Mouse (Mus musculus): ENCODE data around the gene 4930415O20Rik. TPM values are rescaled to one million over a fixed set of nuclear protein-coding genes. Genes with fewer than 3 reads are reported as not detected.

Gene 4930415O20Rik
- polyA plus RNA-seq, 1 experiment from 2014 or later: not detected

DNA sequence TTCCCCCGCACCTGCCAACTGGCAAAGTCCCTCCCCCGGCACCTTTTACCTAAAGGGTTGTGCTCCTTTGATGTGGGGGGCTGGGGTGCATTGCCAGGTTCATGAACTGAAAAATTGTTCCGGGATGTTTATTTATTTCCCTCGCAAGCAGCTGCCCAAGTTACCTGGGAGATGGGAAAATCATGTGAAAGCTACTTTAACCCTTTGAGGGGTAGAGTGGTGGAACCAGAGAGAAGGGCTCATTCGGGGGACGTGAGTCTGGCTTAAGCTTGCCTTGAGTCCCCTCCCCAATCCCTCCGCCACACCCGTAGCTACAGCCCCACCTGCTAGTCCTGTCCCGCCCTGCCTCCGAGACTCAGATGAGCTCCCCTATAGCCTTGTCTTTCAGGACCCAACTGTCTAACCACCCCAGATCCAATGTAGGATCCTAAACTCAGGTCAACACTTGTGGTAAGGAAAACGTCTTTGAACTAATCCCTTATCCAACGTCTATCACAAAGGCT is 39.4 kb downstream of the 4930415O20Rik start:
- H3K4me3 ChIP-seq: peak overlapping the region; percentile 79
- H3K9me3 ChIP-seq: no peaks in the 10 kb centered on the region
- 2% methylated on average over 12 of the region's 12 CpGs for WGBS
- ATAC-seq (ENCODE audit: low FRiP score, low read depth): no peak
- H3K27me3 ChIP-seq: no peaks in the 10 kb centered on the region
- peak overlapping the region; percentile 90 for H3K9ac ChIP-seq
- H3K4me1 ChIP-seq: peaks cover 36% of the 10 kb centered on the region
- H3K27ac ChIP-seq: peak overlapping the region; percentile 93; the same call in 1 of the 2 replicates
- peak overlapping the region; percentile 87 for H3K4me2 ChIP-seq (replicated peaks)
- peaks cover 8% of the 10 kb centered on the region; the same call in 1 of the 2 replicates for H3K36me3 ChIP-seq

DNA sequence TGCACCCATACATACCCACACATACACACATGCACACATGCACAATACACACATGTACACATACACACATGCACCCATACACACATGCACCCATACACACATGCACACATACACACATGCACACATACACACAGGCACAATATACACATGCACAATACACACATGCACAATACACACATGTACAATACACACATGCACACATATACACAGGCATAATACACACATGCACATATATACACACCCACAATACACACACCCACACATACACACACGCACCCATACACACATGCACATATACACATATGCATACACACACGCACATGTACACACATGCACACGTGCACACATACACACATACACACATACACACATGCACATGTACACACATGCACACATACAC is 41.4 kb downstream of the 4930415O20Rik start:
- H3K4me3 ChIP-seq: no peak overlapping the region
- no peaks in the 10 kb centered on the region for H3K36me3 ChIP-seq
- H3K9me3 ChIP-seq: no peaks in the 10 kb centered on the region
- WGBS: 92% methylated on average over 3 of the region's 3 CpGs
- no peak overlapping the region for H3K4me2 ChIP-seq (replicated peaks)
- ATAC-seq (ENCODE audit: low FRiP score, low read depth): no peak
- peaks cover 46% of the 10 kb centered on the region for H3K4me1 ChIP-seq
- no peaks in the 10 kb centered on the region for H3K27me3 ChIP-seq
- H3K27ac ChIP-seq: no peak overlapping the region
- no peak overlapping the region for H3K9ac ChIP-seq

DNA sequence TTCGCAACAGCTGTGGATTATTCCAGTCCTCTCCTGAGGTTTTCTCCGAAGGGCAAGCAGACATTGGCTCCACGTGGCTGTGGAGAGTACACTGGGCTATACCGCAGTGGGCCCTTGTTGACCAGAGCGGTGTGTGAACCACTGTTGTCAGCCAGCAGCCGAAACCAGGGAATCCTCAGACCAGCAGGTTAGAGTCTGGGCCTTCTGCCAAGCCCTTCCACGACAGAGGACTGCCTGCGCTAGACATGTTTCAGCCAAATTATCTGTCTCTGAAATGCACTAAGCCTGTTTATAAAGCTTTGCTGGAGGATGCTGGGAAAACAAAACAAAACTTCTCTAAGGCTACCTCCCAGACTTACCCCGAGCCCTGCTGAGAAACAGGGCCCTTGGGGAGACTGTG is 43.7 kb downstream of the 4930415O20Rik start:
- WGBS: 32% methylated on average over 9 of the region's 9 CpGs
- no peak for ATAC-seq (ENCODE audit: low FRiP score, low read depth)
- H3K9me3 ChIP-seq: no peaks in the 10 kb centered on the region
- H3K4me1 ChIP-seq: peaks cover 33% of the 10 kb centered on the region
- no peak overlapping the region for H3K4me2 ChIP-seq (replicated peaks)
- no peak overlapping the region for H3K4me3 ChIP-seq
- no peaks in the 10 kb centered on the region for H3K36me3 ChIP-seq
- no peaks in the 10 kb centered on the region for H3K27me3 ChIP-seq
- peak overlapping the region; percentile 55; the same call in 1 of the 2 replicates for H3K27ac ChIP-seq
- peak overlapping the region; percentile 35; the same call in 1 of the 2 replicates for H3K9ac ChIP-seq

- H3K4me1 ChIP-seq: peaks cover 33% of the 10 kb centered on the region
- ATAC-seq (ENCODE audit: low FRiP score, low read depth): no peak
- H3K27me3 ChIP-seq: no peaks in the 10 kb centered on the region
- no peaks in the 10 kb centered on the region for H3K9me3 ChIP-seq
- peak overlapping the region; percentile 35; the same call in 1 of the 2 replicates for H3K9ac ChIP-seq
- no peaks in the 10 kb centered on the region for H3K36me3 ChIP-seq
- H3K4me3 ChIP-seq: no peak overlapping the region
- peak overlapping the region; percentile 55; the same call in 1 of the 2 replicates for H3K27ac ChIP-seq
- H3K4me2 ChIP-seq (replicated peaks): no peak overlapping the region
- 23% methylated on average over 6 of the region's 6 CpGs for WGBS
Observed at GRCm38 (mm10) chr15:98614971-98615370, 44.2 kb downstream of the 4930415O20Rik start.

DNA sequence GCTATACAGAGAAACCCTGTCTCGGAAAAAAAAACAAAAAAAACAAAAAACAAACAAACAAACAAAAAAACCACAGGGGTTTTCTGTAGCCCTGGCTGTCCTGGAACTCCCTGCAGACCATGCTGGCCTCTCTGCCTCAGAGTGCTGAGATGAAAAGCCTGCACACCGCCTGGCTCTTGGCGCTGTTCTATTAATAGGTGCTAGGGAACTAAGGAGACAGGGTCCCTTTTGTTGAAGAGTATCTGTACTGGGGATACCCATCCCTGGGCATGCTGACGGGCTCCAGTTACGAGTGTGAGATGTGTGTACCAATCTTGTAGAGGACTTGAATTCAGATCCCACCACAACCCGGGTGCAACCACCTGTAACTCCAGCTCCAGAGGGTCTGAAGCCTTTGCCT is 44.9 kb downstream of the 4930415O20Rik start:
- H3K36me3 ChIP-seq: no peaks in the 10 kb centered on the region
- H3K4me3 ChIP-seq: no peak overlapping the region
- H3K9ac ChIP-seq: no peak overlapping the region
- H3K4me2 ChIP-seq (replicated peaks): no peak overlapping the region
- H3K27me3 ChIP-seq: no peaks in the 10 kb centered on the region
- WGBS: 69% methylated on average over 6 of the region's 6 CpGs
- ATAC-seq (ENCODE audit: low FRiP score, low read depth): no peak
- H3K9me3 ChIP-seq: no peaks in the 10 kb centered on the region
- H3K4me1 ChIP-seq: peaks cover 33% of the 10 kb centered on the region
- H3K27ac ChIP-seq: no peak overlapping the region

DNA sequence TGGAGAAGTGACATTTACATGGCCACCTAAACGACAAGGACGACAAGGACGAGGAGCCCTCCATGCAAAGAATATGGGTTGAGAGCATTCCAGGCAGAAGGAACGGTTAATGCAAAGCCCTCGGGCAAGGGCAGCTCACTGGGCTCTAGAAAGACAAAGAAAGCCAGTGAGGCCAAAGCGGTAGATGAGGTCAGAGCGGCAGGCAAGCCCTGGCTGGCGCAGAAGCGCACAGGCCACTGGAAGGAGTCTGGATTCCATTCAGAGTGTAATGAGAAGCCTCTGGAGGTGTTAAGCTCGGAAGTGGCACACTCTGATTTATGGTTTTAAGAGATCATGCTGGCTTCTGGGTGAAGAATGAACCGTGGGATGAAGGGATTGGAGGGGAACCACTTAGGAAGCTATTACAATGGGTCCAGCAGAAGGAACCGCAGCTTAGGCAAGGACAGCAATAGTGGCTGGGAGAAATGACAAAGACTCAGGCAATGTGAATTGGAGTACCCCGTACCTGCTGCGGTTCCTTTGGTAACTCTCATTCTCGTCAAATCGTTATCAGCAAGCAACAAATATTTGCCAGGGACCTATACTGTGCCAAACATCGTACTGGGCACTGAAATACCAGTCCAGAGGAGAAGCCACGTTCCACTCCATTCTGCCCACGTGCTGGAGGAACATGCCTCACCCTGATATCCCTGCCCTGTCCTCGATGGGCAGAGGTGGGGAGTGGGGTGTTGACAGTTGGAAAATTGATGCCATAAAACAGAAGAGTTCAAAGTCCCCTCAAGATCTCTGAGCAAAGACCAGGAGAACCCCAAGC is 45.8 kb downstream of the 4930415O20Rik start:
- Histone ChIP-seq H3K4me2 (replicated peaks) (peak overlapping the region; percentile 52), H3K4me3 (peak overlapping the region; percentile 21; the same call in 1 of the 2 replicates), H3K27me3 (no peaks in the 10 kb centered on the region), H3K9me3 (no peaks in the 10 kb centered on the region), H3K9ac (peak overlapping the region; percentile 31; the same call in 1 of the 2 replicates), H3K4me1 (peaks cover 33% of the 10 kb centered on the region), H3K36me3 (no peaks in the 10 kb centered on the region), H3K27ac (no peak overlapping the region)
- 0 out of 2 replicates have a peak, but pooled peaks have one; percentile 27 for ATAC-seq (ENCODE audit: low FRiP score, low read depth)
- WGBS: 21% methylated on average over 20 of the region's 20 CpGs

- H3K27me3 ChIP-seq: peaks cover under 1% of the 10 kb centered on the region; the same call in 1 of the 2 replicates
- ATAC-seq (ENCODE audit: low FRiP score, low read depth): peak; percentile 49
- peaks cover 34% of the 10 kb centered on the region for H3K4me1 ChIP-seq
- no peaks in the 10 kb centered on the region for H3K9me3 ChIP-seq
- no peaks in the 10 kb centered on the region for H3K36me3 ChIP-seq
- no peak overlapping the region for H3K27ac ChIP-seq
- peak overlapping the region; percentile 21; the same call in 1 of the 2 replicates for H3K4me3 ChIP-seq
- 0 out of 2 replicates have a peak overlapping the region, but pooled peaks have one; percentile 19 for H3K9ac ChIP-seq
- WGBS: under 1% methylated on average over 12 of the region's 12 CpGs
- H3K4me2 ChIP-seq (replicated peaks): peak overlapping the region; percentile 52
Observed at GRCm38 (mm10) chr15:98617176-98617537, 46.4 kb downstream of the 4930415O20Rik start.

DNA sequence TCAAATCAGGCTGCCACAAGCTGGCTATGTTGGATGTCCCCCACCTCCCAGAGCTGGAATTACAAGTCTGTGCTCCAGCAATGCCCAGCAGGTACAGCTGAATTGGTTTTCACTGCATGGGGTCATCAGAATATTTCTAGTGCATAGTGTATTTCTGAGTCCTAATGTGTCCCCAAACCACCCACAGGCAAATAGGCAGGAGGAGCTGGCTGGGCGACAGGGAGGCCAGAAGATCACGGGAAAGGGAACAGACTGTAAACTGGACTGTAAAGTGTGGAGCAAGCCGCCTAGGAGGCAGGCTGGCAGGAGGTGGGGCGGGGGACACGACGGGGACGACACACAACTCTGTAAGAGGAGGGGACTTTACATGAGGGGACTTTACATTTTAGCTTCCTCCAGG is 51.4 kb downstream of the 4930415O20Rik start:
- Histone ChIP-seq H3K9ac (no peak overlapping the region), H3K36me3 (no peaks in the 10 kb centered on the region), H3K4me3 (no peak overlapping the region), H3K27me3 (peaks cover 8% of the 10 kb centered on the region; the same call in 1 of the 2 replicates), H3K9me3 (no peaks in the 10 kb centered on the region), H3K4me1 (peaks cover 4% of the 10 kb centered on the region; the same call in 1 of the 2 replicates), H3K4me2 (replicated peaks) (no peak overlapping the region), H3K27ac (no peak overlapping the region)
- ATAC-seq (ENCODE audit: low FRiP score, low read depth): no peak
- WGBS: 9% methylated on average over 7 of the region's 7 CpGs

- peaks cover 8% of the 10 kb centered on the region; the same call in 1 of the 2 replicates for H3K27me3 ChIP-seq
- no peak overlapping the region for H3K4me2 ChIP-seq (replicated peaks)
- ATAC-seq (ENCODE audit: low FRiP score, low read depth): no peak
- no peak overlapping the region for H3K4me3 ChIP-seq
- H3K9ac ChIP-seq: no peak overlapping the region
- H3K4me1 ChIP-seq: peaks cover 4% of the 10 kb centered on the region; the same call in 1 of the 2 replicates
- no peak overlapping the region for H3K27ac ChIP-seq
- WGBS: 21% methylated on average over 6 of the region's 6 CpGs
- no peaks in the 10 kb centered on the region for H3K36me3 ChIP-seq
- H3K9me3 ChIP-seq: no peaks in the 10 kb centered on the region
Observed at GRCm38 (mm10) chr15:98622721-98623120, 51.9 kb downstream of the 4930415O20Rik start.

- H3K4me2 ChIP-seq (replicated peaks): no peak overlapping the region
- WGBS: 47% methylated on average over 5 of the region's 5 CpGs
- no peak overlapping the region for H3K4me3 ChIP-seq
- H3K36me3 ChIP-seq: no peaks in the 10 kb centered on the region
- H3K9ac ChIP-seq: no peak overlapping the region
- no peak overlapping the region for H3K27ac ChIP-seq
- H3K9me3 ChIP-seq: no peaks in the 10 kb centered on the region
- ATAC-seq (ENCODE audit: low FRiP score, low read depth): no peak
- peaks cover 8% of the 10 kb centered on the region for H3K4me1 ChIP-seq
- peaks cover 8% of the 10 kb centered on the region; the same call in 1 of the 2 replicates for H3K27me3 ChIP-seq
Observed at GRCm38 (mm10) chr15:98623361-98623821, 52.6 kb downstream of the 4930415O20Rik start.

GRCm38 (mm10) chr15:98626078-98626477 is 55.3 kb downstream of the 4930415O20Rik start:
- WGBS: 31% methylated on average over 8 of the region's 8 CpGs
- no peak for ATAC-seq (ENCODE audit: low FRiP score, low read depth)
- no peak overlapping the region for H3K4me3 ChIP-seq
- H3K4me1 ChIP-seq: peaks cover 31% of the 10 kb centered on the region
- peaks cover 28% of the 10 kb centered on the region for H3K27me3 ChIP-seq
- no peak overlapping the region for H3K9ac ChIP-seq
- no peak overlapping the region for H3K4me2 ChIP-seq (replicated peaks)
- H3K27ac ChIP-seq: no peak overlapping the region
- no peaks in the 10 kb centered on the region for H3K36me3 ChIP-seq
- no peaks in the 10 kb centered on the region for H3K9me3 ChIP-seq

GRCm38 (mm10) chr15:98626487-98627212 is 55.8 kb downstream of the 4930415O20Rik start:
- Histone ChIP-seq H3K4me3 (no peak overlapping the region), H3K9ac (no peak overlapping the region), H3K9me3 (no peaks in the 10 kb centered on the region), H3K4me2 (replicated peaks) (no peak overlapping the region), H3K4me1 (peaks cover 37% of the 10 kb centered on the region), H3K27ac (no peak overlapping the region), H3K27me3 (peaks cover 33% of the 10 kb centered on the region), H3K36me3 (no peaks in the 10 kb centered on the region)
- ATAC-seq (ENCODE audit: low FRiP score, low read depth): no peak
- 76% methylated on average over 7 of the region's 7 CpGs for WGBS
